Mouse (Mus musculus) 416B (cell line): ENCODE data around the gene Egln1.

Experiments
- DNase-seq: peaks from one replicate; pipeline ENCODE4 v3.0.0; 2011; ENCODE audit warnings: low read depth

Egln1 gene

DNA sequence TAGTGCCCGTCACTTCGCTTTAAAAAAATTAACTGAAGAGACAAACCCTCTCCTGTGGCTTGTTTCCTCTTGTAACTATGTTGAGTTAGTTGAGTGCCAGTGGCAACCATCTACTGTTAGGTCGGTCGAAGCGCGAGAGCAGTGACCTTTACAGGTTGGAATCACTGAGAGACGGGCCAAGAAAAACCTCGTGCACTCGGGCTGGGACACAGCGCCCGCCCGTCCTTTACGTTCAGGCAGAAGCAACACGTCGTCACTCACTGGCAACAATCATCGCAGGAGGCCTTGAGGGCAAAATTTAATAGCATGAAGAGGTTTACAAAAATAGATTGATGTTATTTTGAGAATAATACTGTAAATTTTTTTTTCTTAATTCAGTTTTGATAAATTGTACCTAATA, 39.2 kb downstream of the Egln1 start:
- DNase-seq = no peak

DNA sequence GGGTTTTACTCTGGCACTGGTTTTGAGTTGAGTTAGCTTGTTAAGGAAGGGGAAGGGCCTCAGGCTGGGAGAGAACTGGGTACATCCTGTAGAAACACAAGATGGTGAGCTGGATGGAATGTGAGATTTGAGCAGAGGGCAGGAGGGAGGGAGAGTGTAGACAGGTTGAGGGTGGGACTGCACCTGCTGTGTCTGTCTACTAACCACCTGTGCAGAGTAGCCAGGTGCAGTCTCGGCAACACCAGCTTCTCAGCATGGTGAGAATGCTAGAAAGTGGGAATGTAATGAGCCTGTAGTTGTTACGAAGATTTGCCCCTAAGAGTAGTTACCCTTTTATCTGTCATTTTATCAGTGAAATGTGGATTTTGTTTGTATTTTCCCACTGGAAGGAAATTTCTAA, 43.6 kb downstream of the Egln1 start:
- DNase-seq = no peak

DNA sequence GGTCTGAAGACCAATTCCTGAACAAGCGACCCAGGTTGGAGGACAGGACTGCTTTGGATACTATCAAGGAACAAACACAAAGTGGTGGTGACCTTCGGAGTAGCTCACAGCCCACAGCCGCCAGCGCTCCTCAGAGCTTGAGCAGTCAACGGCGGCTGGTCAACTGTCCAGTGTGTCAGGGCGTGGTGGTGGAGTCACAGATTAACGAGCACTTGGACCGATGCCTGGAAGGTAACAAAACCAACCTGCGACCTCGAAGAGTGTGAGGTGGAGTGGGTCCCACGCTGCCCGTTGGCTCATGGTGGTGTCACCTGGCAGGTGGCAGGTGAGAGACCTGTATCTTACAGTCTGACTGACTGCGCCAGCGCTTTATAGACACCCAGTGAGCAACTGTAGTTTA, 45.9 kb downstream of the Egln1 start:
- DNase-seq = no peak

DNA sequence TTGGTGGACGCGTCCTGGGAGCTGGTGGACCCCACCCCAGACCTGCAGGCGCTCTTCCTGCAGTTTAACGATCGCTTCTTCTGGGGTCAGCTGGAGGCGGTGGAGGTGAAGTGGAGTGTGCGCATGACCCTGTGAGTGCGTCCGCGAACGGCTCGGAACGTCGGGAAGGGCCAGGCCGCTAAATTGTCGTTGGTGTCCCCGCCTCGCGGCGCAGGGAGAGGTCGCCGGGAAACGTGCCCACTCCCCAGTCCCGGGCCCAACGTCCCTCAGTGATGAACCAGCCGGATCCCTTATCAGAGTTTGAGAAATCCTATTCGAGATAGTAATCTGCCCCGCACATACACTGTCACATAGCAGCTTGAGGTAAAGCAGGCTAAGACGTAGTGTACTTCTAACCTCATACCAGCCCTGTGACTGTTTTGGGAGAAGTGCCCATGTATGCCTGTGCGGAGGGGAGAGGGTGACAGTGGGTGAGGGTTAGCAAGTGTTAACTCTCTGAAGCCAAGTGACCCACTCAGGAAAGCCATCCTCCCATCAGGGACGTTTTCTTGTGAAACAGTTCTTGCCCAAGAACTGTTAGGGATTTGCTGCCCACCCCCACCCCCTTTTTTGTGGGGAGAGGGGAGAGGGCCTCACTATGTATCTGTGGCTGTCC, 50.7 kb downstream of the Egln1 start:
- DNase-seq = peak; percentile 22

DNA sequence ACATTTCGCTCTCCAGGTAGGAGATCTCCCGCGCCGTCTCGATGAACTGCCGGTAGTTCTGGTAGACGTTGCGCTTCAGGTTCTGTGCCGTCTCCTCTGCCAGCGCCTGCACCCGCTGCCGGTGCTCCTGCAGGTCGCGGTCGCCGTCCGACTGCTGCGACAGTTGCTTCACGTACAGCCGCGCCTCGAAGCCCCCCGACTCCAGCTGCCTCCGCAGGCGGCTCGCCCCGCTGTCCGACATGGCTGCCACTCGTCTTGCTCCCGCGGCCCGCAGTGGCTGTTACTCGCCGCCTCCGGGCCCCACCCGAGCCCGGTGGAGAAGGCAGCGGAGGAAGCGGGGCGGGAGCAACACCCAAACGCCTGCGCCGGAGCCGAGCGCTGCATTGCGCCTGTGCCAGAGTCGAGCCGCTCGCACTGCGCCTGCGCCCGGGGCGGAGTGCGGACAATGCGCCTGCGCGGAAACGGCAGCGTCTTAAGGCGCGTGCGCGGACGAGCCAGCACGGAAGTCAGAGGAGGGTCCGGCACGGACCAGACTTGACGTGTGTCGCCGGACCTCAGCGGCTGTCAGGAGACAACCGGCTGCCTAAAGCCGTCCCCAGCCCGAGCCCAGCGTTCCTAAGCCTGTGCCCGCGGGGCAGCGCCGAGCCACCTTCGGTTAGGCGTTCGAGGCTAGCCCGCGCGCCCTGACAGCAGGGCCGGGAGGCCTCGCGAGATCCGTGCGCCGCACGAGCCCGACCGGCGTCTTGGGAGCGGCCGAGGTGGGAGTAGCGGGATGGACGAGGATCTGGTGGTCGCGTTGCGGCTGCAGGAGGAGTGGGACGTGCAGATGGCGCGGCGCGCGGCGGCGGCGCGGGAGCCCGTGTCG, 51.5 kb downstream of the Egln1 start, which contains the start of the genes Exoc8 and Sprtn:
TSS of gene Exoc8 (minus strand) at position 320 of the 865 bp plus-strand sequence.
TSS of gene Sprtn (plus strand) at position 501 of the 865 bp plus-strand sequence.
- peak; percentile 92 for DNase-seq

DNA sequence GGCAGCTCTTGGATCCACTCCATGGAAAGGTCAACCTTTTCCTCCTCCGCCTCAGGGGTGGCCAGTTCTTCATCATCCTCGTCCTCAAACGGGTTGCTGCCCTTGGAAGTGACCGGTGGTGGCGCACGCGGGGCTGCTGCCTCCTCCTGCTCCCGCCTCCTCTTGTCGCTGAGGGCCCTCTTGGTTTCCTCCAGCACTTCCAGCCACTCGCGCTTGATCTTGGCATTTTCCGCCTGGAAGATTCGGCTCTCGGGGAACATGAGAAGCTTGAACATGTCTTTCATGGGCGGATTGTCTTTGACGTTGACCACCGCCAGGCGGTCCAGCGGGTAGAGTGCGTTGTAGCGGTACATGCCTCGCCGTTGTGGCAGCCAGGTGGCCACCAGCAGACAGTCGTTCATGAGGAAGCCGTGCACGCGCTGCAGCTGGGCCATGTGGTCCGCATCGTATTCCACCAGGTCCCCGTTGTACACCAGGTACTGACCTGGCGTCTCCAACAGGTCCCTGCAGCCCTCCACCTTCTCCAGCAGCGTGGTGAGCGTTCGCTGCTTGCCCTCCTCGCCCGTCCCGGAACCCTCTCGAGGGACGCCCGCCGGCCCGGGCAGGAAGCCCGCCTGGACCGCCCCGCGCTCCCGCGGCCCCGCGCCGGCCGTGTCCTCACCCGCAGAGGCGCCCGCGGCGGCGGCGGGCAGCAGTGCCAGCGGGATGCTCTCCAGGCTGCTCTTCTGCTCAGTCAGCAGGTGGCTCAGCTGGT, 52.3 kb downstream of the Egln1 start:
- peak; percentile 71 for DNase-seq

DNA sequence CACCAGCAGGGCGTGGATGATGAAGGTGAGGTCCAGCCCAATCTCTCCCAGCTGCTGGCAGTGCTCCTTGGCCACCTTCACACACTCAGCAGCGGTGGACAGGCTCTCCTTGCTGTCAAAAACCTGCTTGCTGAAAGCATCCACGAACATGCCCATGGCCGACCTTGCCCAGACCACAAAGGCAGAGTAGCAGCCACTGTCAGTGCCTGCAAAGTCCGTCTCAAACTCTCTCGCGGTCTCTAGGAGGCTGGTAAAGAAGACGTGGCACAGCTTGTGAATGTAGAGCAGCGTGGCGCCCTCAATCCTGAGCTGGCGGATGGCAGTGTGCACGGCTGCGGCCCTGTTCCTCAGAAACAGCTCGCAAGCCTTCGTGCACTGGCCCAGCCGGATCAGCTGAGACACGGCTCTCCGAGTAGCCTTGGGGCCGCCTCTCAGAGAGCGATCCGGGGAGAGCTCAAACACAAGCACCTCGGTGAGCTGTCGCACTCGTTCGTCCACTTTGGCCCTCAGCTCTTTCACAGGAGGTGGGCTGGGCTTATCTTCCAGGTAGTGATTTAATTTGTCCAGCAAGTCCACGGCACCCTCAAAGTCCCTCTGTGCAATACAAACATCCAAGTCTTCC, 53.0 kb downstream of the Egln1 start:
- DNase-seq = no peak

DNA sequence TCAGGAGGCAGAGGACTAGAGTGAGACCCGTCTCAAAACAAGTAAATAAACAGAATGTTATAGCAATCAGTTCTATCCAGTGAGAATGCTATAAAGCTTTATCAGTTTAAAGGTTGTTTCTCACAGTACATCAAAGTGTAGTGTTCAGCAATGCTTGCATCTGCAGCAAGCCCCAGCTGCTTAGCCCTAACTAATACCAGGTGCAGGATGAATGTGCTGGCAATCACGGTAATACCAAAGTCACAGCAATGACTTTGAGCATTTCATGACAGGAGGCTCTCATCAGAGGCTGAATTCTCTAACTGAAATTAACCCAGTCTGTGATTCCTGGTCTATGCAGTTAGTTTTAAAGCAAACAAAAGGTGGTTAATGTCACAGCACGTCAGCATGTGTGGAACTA, 56.5 kb downstream of the Egln1 start:
- DNase-seq = no peak

DNA sequence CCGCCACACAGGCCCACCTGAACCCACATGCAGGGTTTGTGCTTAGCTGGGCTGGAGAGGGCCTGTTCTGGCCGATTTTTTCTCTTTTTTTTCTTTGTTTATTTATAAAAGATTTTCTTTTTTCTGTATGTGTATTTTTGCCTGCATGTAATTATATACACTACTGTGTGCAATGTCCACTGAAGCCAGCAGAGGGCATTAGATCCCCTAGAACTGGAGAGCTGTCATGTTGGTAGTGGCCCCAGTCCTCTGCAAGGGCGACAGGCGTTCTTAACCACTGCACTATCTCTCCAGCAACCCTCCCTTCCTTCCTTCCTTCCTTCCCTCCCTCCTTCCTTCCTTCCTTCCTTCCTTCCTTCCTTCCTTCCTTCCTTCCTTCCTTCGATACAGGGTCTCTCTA, 60.7 kb downstream of the Egln1 start:
- no peak for DNase-seq

DNA sequence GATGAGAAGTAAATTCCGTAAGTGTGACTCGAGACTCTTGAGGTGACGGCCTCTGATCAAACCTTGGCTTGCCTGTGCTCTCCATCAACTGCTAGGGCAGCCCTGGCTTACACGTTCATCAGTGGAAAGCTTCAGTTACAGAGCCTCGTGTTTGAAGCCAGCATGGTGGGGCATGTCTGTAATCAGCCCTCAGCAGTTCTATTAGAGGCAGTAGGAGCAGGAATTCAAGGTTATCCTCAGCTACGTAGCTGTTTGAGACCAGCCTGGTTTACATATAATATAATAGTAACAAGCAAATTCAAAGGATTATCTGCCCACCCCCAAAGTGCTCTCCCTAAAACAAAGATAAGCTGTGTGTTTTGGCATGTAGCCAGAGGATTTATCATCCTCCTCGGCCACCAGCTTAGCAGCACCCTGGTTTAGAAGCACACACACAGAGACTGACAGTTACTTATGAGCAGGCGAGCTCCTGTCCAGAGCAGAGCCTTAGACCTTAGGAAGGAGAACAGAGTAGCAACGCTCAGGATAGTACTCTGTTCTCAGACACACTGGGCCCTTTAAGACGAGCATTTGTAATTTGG, 70.1 kb downstream of the Egln1 start:
- DNase-seq = no peak

DNA sequence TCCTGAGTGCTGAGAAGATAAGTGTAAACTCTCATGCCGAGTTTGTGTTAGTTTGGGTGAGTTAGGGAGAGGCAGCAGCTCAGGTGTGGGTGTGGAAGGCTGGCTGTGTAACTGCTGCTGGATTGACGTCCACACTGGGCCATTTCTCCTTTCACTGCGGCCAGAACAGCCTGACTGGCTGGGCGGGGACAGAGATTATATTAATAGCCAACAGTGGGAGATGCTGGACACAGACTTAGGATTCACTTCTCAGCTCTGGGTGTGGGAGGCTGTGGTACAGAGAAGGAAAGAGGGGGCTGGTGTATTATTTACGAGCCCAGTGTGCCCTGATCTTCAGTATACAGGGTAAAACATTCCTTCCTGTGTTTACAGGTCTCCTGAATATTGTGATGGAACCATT, 71.0 kb downstream of the Egln1 start:
- DNase-seq = no peak

DNA sequence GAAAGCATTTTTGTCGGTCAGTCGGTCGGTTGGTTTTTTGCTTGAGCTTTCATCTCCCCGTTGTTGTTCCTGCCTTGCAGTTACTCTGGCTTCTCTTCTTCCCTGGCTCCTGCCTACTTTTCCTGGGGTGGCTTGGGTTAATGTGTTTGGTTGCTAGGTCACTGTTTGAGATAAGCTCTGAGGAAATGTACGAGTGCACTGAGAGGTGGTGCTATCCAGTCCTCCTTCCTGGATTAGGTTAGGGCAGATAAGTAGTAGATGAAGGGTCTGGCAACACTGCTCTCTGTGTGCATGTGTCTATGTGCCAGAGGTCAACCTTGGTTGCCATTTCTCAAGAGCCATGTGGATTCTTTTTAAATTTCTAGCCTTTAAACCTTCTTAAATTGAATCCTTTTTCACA, 76.4 kb downstream of the Egln1 start:
- no peak for DNase-seq

DNA sequence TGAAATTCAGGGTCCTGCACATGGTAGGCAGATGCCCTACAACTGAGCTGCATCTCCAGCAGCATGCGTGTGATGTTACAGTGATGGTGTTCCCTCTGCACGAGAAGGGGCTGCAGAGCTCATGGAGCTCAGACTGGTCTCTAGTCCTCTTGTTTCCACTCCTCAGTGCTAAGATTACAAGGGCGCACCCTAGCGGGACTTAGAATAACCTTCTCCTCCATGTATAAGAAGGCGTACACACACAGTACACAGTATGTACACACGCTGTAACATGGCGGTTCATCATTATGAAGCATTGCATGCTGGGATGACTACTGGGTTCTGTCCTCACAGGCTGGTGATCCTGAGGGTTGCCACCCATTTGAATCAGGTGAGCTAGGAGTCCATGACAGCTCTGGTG, 77.0 kb downstream of the Egln1 start:
- DNase-seq = no peak

DNA sequence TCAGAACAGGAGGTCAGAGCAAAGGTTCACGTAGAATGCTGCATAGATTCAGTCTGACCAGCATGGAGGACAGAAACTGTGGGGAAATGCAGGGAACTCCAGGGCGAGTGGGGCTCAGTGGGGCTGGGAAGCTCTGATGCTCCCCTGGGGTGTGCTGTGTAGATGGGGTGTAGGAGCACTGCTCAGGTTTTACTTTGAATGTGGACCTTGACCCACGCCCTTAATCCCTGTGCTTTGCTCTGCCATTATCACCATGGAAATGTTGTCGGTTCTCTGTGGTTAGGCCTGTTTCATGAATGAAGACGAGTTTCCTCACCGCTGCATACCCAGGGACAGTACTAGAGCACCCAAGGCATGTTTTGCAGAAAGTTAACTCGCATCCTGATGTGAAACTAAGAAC, 77.7 kb downstream of the Egln1 start:
- DNase-seq = no peak

DNA sequence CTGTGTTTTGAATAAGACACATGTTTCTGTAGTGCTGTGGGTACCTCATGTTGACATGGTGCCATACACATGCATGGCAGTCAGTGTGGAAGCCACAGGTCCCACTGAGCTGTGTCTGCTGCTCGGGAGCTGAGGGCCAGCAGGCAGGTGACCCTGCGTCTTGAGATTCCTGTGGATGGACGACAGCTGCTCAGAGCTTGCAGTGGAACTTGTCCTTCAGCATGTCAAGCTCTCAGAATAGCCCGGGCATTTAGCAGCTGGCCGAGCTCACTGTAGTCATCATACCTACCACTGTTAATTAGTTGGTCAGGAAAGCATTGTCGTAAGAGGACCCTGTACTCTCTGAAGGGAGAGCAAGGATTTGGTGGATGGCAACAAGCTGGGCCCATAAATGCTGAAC, 79.4 kb downstream of the Egln1 start:
- no peak for DNase-seq

DNA sequence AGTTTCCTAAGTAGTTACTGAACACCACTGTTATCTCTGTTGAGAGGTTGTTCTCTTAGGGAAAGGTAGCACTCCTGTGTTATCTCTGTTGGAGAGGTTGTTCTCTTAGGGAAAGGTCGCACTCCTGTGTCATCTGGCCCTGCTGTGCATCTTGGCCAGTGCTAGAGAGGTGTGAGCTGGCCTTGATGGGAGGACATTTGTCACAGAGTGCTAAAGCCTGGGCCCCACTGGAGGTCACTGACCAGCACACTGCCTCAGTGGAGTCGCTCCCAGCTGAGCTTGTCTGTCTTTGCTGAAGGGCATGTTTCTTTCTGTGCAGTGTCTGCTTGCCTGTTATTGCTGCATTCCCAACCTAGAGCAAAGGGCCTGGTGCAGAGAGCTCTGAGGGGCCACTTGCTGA, 82.0 kb downstream of the Egln1 start:
- no peak for DNase-seq

DNA sequence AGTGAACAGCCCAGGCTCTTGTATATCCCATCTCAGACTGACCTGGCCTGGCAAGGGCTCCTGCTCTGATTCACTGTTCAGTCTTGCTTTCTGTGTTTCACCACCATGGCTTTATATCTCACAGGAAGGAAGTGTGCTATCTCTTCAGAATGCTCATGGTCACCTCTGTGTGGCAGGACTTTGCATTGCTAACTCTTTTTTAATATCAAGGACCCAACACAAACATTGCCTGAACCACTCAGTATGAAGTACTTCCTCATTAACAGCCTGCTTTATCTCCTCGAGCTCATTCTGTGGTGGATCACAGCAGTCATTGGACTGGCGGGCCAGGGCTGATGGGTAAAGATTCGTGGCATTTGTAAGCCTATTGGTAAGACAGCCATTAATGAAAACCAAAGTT, 82.5 kb downstream of the Egln1 start:
- peak; percentile 89 for DNase-seq

DNA sequence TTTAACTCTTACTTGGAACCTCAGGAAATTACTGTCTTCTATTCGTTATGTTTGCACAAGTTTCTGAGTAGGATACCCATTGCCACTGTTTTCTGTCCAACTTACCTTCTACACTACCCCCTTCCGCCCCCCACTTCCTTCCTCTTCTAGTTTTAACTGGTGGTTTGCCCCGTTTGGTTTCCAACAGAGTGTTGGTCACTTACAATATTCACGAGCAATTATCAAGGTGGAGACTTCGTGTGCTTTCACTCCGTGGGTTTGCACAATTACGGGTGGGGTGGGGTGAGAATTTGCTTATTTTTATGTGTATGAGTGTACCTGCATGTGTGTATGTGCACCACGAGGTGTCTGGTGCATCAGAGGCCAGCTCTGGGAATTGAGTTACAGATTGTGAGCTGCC, 85.4 kb downstream of the Egln1 start:
- DNase-seq = peak; percentile 71

DNA sequence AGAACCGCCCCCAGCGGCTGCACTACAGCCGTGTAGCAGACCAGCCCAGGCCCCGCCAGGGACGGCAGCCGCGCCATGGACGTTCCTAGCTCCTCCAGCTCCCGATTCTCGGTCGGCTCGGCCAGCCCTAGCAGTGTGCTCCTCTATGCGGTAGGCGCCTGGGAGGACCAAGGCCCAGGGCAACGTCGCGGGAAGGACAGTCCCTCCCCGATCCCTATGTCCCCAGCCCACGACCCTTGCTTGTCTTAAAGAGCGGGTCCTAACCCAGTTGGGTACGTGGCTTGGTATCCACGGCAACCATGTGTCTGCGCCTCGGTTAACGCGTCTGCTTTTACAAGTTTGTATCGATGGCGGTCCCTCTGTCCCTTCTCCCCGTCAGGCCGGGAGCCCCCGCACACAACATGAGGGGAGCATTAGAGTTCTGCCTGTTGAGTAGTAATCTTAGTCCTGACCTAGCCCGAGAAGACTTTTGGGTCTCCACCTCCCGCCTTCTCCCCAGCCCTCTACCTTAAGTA, 85.9 kb downstream of the Egln1 start:
- DNase-seq = no peak

DNA sequence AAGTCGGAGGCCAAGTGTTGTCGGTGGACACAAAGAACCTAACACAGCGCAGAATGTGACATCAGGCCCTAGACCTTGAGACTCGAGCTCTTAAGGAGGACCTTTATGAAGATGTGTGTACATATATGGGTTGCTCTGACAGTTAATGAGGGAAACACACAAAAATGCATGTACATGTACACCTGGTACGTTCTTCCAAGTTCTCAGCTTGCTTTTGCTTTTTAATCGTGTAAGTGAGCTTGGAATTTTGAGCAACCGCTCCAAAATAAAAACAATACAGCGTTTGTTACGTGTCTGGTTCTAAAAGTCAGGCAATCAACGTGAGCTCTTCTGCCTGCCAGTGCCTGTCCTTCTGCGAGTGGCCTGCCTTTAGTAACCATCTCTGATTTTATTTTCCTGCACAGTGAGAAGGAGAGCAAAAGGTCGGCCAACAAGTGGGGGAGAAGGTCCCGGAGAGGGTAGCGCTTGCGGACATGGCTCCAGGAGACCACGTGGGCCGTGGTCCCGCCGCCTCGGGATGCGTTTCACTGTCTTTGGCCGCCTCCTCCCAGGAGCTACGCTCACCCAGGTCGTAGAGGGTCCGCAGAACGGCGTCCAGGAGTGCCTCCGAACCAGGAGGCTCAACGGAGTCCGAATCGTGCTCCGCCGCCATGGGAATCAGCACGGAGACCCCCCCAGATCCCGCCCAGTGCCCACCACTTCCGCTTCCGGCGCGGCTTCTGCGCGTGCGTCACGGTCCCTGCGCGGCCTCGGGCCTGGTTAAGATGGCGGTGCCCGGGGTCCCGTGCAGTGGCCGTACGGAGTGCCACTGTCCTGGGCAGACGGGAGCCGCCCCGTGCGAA, 86.6 kb downstream of the Egln1 start, which contains the start of the genes Gnpat and 2810004N23Rik:
TSS of gene Gnpat (plus strand) at position 713 of the 842 bp plus-strand sequence.
TSS of gene 2810004N23Rik (minus strand) at position 800 of the 842 bp plus-strand sequence.
- DNase-seq = peak; percentile 87

DNA sequence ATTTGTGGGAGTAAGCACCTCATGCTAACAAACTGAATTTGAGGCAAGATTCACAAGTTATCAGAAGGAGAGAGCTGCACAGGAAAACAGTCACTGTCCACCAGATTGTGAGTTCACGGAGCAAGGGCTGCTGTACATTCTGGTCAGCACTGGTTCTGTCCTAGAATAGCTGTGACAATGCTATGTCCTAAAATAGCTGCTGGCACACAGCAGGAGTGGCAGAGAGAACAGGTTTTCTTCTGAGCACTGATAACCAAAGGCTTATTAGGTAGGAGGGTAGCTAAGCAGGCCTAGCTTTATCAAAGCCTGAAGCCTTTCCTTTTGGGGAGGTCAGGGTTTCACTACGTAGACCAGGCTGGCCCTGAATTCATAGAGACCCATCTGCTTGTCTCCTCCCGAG, 88.9 kb downstream of the Egln1 start:
- no peak for DNase-seq
